Mouse (Mus musculus) cerebellum, adult 2 months (tissue): ENCODE results near the gene Crybb2.

Experiments used
- CTCF ChIP-seq: fragments of 200-500 bp; IDR thresholded peaks from 2 replicates; pipeline ENCODE4 v1.5.1; 2011; ENCODE audit warnings: low read depth, mild to moderate bottlenecking, control low read depth, low read length, moderate library complexity, borderline replicate concordance; ENCODE audit not compliant: insufficient read depth
- POLR2A ChIP-seq: fragments of 200-500 bp; IDR thresholded peaks from 2 replicates; pipeline ENCODE4 v1.6.1; 2011; ENCODE audit warnings: low read length, control low read depth, borderline replicate concordance; ENCODE audit not compliant: insufficient read depth

DNA sequence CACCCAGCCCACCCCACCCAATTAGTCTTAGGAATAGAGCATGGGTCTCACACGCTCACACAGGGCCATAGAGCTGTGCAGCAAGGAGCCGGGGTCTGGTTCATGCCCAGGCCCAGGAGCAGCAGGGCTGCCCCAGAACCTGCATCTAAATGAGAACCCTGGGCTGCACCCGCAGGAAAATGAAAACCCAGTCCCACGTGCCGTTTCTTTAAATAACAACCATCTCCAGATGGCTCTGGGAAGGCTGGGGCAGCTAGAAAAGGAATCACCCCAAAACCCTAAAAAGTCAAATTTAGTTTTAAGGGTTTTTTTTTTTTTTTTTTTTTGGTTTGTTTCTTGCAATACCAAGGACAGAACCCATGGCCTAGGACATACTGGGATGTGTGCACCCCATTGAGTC, 47.4 kb upstream of the Crybb2 start:
- no peak for TF ChIP-seq CTCF
- TF ChIP-seq POLR2A, result no peak
